Mouse (Mus musculus) activated CD4-positive, CD25-positive, alpha-beta regulatory T cell (primary cell): ENCODE measurements around the gene Gm20481. TPM values are rescaled to one million over a fixed set of nuclear protein-coding genes. Genes with fewer than 3 reads are reported as not detected.

ENCODE experiments used
- polyA plus RNA-seq, 2 experiments: library from polyadenylated mRNA; unstranded; fragments of 100-300 nt; shearing (Covaris generic); gene quantifications; one replicate each; pipeline ENCODE4 v1.2.1; 2017

The Gm20481 gene
- polyA plus RNA-seq, result 1 to 10 TPM in 1 of 2 experiments, not detected in 1; 2.5 TPM

GRCm38 (mm10) chr17:34969822-34970221, at the start of gene Gm20481:
Gene Gm20481, plus strand, starts transcription at chr17:34969912.

GRCm38 (mm10) chr17:34931061-34931734, 38.5 kb upstream of the Gm20481 start, which contains the start of gene Neu1:
Gene Neu1, plus strand, starts transcription at chr17:34931253.

GRCm38 (mm10) chr17:34959130-34959778, 10.5 kb upstream of the Gm20481 start, which contains the start of gene Hspa1b:
Gene Hspa1b, minus strand, starts transcription at chr17:34959238.

GRCm38 (mm10) chr17:34972069-34972749, 2.5 kb downstream of the Gm20481 start, which contains the start of the genes Hspa1a and Hspa1l:
Gene Hspa1a, minus strand, starts transcription at chr17:34972156.
Gene Hspa1l, plus strand, starts transcription at chr17:34972703.

GRCm38 (mm10) chr17:34981690-34982180, 12.0 kb downstream of the Gm20481 start, which contains the start of gene Lsm2:
Gene Lsm2, plus strand, starts transcription at chr17:34981862.

GRCm38 (mm10) chr17:35000717-35001451, 31.2 kb downstream of the Gm20481 start, which contains the start of gene Vars:
Gene Vars, plus strand, starts transcription at chr17:35000987.

GRCm38 (mm10) chr17:35016376-35016775, 46.7 kb downstream of the Gm20481 start, which contains the start of gene Vwa7:
Gene Vwa7, plus strand, starts transcription at chr17:35016579.

Other genes starting within 250 kb of the Gm20481 start
- gene C4b, start 226.0 kb upstream of the Gm20481 start, polyA plus RNA-seq, result 1 to 10 TPM in 1 of 2 experiments, not detected in 1; 3.0 TPM
- not detected for gene Cyp21a1, start 165.4 kb upstream of the Gm20481 start, polyA plus RNA-seq
- 10 to 100 TPM; 37.4 to 47.4 TPM for gene Stk19, start 133.0 kb upstream of the Gm20481 start, polyA plus RNA-seq
- 10 to 100 TPM; 47.0 to 49.6 TPM for gene Dxo, start 132.9 kb upstream of the Gm20481 start, polyA plus RNA-seq
- 100 to 1,000 TPM in 1 of 2 experiments, 10 to 100 TPM in 1; 81.8 to 107 TPM for gene Skiv2l, start 119.7 kb upstream of the Gm20481 start, polyA plus RNA-seq
- 10 to 100 TPM; 37.9 to 46.0 TPM for gene Nelfe, start 119.5 kb upstream of the Gm20481 start, polyA plus RNA-seq
- gene Cfb, start 107.4 kb upstream of the Gm20481 start, polyA plus RNA-seq, result 1 to 10 TPM; 1.8 to 8.9 TPM
- under 1 TPM; 0.16 to 0.74 TPM for gene Zbtb12, start 90.4 kb upstream of the Gm20481 start, polyA plus RNA-seq
- gene Gm20547, start 87.9 kb upstream of the Gm20481 start, polyA plus RNA-seq, result not detected
- gene C2, start 71.6 kb upstream of the Gm20481 start, polyA plus RNA-seq, result 1 to 10 TPM; 1.6 to 4.0 TPM
- gene Ehmt2, start 71.4 kb upstream of the Gm20481 start, polyA plus RNA-seq, result 10 to 100 TPM; 60.3 to 72.7 TPM
- not detected for gene Slc44a4, start 55.4 kb upstream of the Gm20481 start, polyA plus RNA-seq
- 10 to 100 TPM; 55.1 to 60.0 TPM for gene Neu1, start 38.7 kb upstream of the Gm20481 start, polyA plus RNA-seq
- gene Hspa1b, start 10.7 kb upstream of the Gm20481 start, polyA plus RNA-seq, result 10 to 100 TPM in 1 of 2 experiments, under 1 TPM in 1; 0.70 to 78.1 TPM
- 10 to 100 TPM in 1 of 2 experiments, not detected in 1; 18.3 TPM for gene Hspa1a, start 2.2 kb downstream of the Gm20481 start, polyA plus RNA-seq
- gene Hspa1l, start 2.8 kb downstream of the Gm20481 start, polyA plus RNA-seq, result under 1 TPM; 0.27 to 0.50 TPM
- gene Lsm2, start 11.9 kb downstream of the Gm20481 start, polyA plus RNA-seq, result 10 to 100 TPM; 79.0 to 93.1 TPM
- gene Vars, start 31.1 kb downstream of the Gm20481 start, polyA plus RNA-seq, result 100 to 1,000 TPM; 126 to 153 TPM
- under 1 TPM in 1 of 2 experiments, not detected in 1; 0.52 TPM for gene Vwa7, start 46.7 kb downstream of the Gm20481 start, polyA plus RNA-seq
- under 1 TPM; 0.36 to 0.48 TPM for gene Sapcd1, start 58.1 kb downstream of the Gm20481 start, polyA plus RNA-seq
- gene Msh5, start 76.8 kb downstream of the Gm20481 start, polyA plus RNA-seq, result 1 to 10 TPM in 1 of 2 experiments, under 1 TPM in 1; 0.87 to 2.6 TPM
- gene Clic1, start 80.1 kb downstream of the Gm20481 start, polyA plus RNA-seq, result 100 to 1,000 TPM; 647 to 661 TPM
- gene Ddah2, start 89.1 kb downstream of the Gm20481 start, polyA plus RNA-seq, result 1 to 10 TPM in 1 of 2 experiments, under 1 TPM in 1; 0.83 to 2.7 TPM
- gene Ly6g6c, start 95.5 kb downstream of the Gm20481 start, polyA plus RNA-seq, result not detected
- gene Mpig6b, start 96.3 kb downstream of the Gm20481 start, polyA plus RNA-seq, result not detected
- gene Ly6g6e, start 107.0 kb downstream of the Gm20481 start, polyA plus RNA-seq, result under 1 TPM in 1 of 2 experiments, not detected in 1; 0.15 TPM
- not detected for gene Ly6g6d, start 108.2 kb downstream of the Gm20481 start, polyA plus RNA-seq
- gene Ly6g6f, start 115.7 kb downstream of the Gm20481 start, polyA plus RNA-seq, result under 1 TPM in 1 of 2 experiments, not detected in 1; 0.26 TPM
- gene Abhd16a, start 119.4 kb downstream of the Gm20481 start, polyA plus RNA-seq, result 10 to 100 TPM; 59.7 to 60.5 TPM
- gene Ly6g5c, start 138.4 kb downstream of the Gm20481 start, polyA plus RNA-seq, result under 1 TPM in 1 of 2 experiments, not detected in 1; 0.36 TPM
- gene Ly6g5b, start 145.5 kb downstream of the Gm20481 start, polyA plus RNA-seq, result 1 to 10 TPM; 3.4 to 9.5 TPM
- 10 to 100 TPM; 53.8 to 59.4 TPM for gene Gpank1, start 151.5 kb downstream of the Gm20481 start, polyA plus RNA-seq
- gene Csnk2b, start 152.1 kb downstream of the Gm20481 start, polyA plus RNA-seq, result 100 to 1,000 TPM; 351 to 388 TPM
- gene D17H6S53E, start 156.5 kb downstream of the Gm20481 start, polyA plus RNA-seq, result 1 to 10 TPM in 1 of 2 experiments, under 1 TPM in 1; 0.88 to 2.4 TPM
- under 1 TPM; 0.28 to 0.37 TPM for gene Apom, start 162.1 kb downstream of the Gm20481 start, polyA plus RNA-seq
- 10 to 100 TPM; 61.6 to 63.2 TPM for gene Bag6, start 165.3 kb downstream of the Gm20481 start, polyA plus RNA-seq
- gene Prrc2a, start 195.0 kb downstream of the Gm20481 start, polyA plus RNA-seq, result 10 to 100 TPM; 33.4 to 33.5 TPM
- gene Aif1, start 206.2 kb downstream of the Gm20481 start, polyA plus RNA-seq, result 10 to 100 TPM in 1 of 2 experiments, 1 to 10 TPM in 1; 5.5 to 18.3 TPM
- gene Lst1, start 218.5 kb downstream of the Gm20481 start, polyA plus RNA-seq, result 10 to 100 TPM in 1 of 2 experiments, 1 to 10 TPM in 1; 8.9 to 14.6 TPM
- gene Ltb, start 224.5 kb downstream of the Gm20481 start, polyA plus RNA-seq, result 1,000 to 10,000 TPM; 1,461 to 1,672 TPM
- gene Tnf, start 232.1 kb downstream of the Gm20481 start, polyA plus RNA-seq, result 10 to 100 TPM; 27.9 to 30.5 TPM
- gene Lta, start 235.4 kb downstream of the Gm20481 start, polyA plus RNA-seq, result 100 to 1,000 TPM in 1 of 2 experiments, 10 to 100 TPM in 1; 94.1 to 110 TPM